Mouse (Mus musculus): ENCODE measurements at regions not wholly inside any gene's neighbourhood (a gene's known extent, or its start where the extent isn't known, plus 50 kb on each side); places are given as distances from the start of the nearest gene placed in this dataset.
A peak's percentile ranks its signal among the peaks of the same experiment; 100 is the strongest.

GRCm38 (mm10) chr10:68842023-68842735 is 118.7 kb downstream of the Tmem26 start:
- DNase-seq = no peak

- no peak for DNase-seq
Measured at GRCm38 (mm10) chr10:68844066-68844465, 120.6 kb downstream of the Tmem26 start.

- no peak for DNase-seq
Measured at GRCm38 (mm10) chr10:68844596-68844995, 121.2 kb downstream of the Tmem26 start.

GRCm38 (mm10) chr10:68851153-68851552 is 127.7 kb downstream of the Tmem26 start:
- DNase-seq = no peak

GRCm38 (mm10) chr10:68855934-68856891 is 132.8 kb downstream of the Tmem26 start:
- no peak for DNase-seq

GRCm38 (mm10) chr10:68864606-68865378 is 141.3 kb downstream of the Tmem26 start:
- DNase-seq = no peak

GRCm38 (mm10) chr10:68865776-68866175 is 142.3 kb downstream of the Tmem26 start:
- DNase-seq = no peak

- no peak for DNase-seq
Measured at GRCm38 (mm10) chr10:68867361-68867760, 143.9 kb downstream of the Tmem26 start.

GRCm38 (mm10) chr10:68872102-68872501 is 148.7 kb downstream of the Tmem26 start:
- DNase-seq = no peak

- no peak for DNase-seq
Measured at GRCm38 (mm10) chr10:68875641-68876040, 152.2 kb downstream of the Tmem26 start.

GRCm38 (mm10) chr10:68893100-68893841 is 169.8 kb downstream of the Tmem26 start:
- no peak for DNase-seq

GRCm38 (mm10) chr10:68894121-68894520 is 170.7 kb downstream of the Tmem26 start:
- no peak for DNase-seq

GRCm38 (mm10) chr10:68897524-68897923 is 174.1 kb downstream of the Tmem26 start:
- no peak for DNase-seq

GRCm38 (mm10) chr10:68901168-68901567 is 177.7 kb downstream of the Tmem26 start:
- DNase-seq = no peak

- no peak for DNase-seq
Measured at GRCm38 (mm10) chr10:68902670-68903069, 179.2 kb downstream of the Tmem26 start.

- no peak for DNase-seq
Measured at GRCm38 (mm10) chr10:68904337-68904736, 180.9 kb downstream of the Tmem26 start.

- peak; percentile 11 to 31 for DNase-seq
Measured at GRCm38 (mm10) chr10:68908236-68908635, 184.8 kb downstream of the Tmem26 start.

- DNase-seq = no peak
Measured at GRCm38 (mm10) chr10:68909018-68909417, 185.6 kb downstream of the Tmem26 start.

- DNase-seq = no peak
Measured at GRCm38 (mm10) chr10:68916147-68916546, 192.7 kb downstream of the Tmem26 start.

- DNase-seq = no peak
Measured at GRCm38 (mm10) chr10:68935843-68936242, 212.4 kb downstream of the Tmem26 start.

- DNase-seq = no peak
Measured at GRCm38 (mm10) chr10:68943239-68943638, 208.0 kb upstream of the Rhobtb1 start.

GRCm38 (mm10) chr10:68956539-68956938 is 194.7 kb upstream of the Rhobtb1 start:
- no peak for DNase-seq

Measured in thymus, postnatal 36 days (tissue).